Mouse (Mus musculus): ENCODE results near the gene Bfsp2.

The Bfsp2 gene

GRCm38 (mm10) chr9:103379199-103379598 lies 101.0 kb downstream of the Bfsp2 start:
- no peak for DNase-seq

DNA sequence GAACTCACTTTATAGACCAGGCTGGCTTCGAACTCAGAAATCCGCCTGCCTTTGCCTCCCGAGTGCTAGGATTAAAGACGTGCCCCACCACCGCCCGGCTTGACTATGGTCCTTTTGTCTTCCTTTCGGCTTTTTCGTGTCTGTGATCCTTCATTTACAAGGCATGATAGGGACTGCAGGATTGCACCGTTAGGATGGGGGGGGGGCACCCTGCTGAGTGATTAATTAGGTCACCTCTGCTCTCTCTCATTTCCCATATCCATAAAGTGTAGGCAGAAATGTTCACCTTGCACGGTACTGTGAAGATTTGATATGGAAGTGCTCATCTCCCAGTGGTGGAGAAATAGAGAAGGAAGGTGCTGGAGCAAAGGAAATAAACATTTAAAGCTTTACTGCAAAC lies 101.5 kb downstream of the Bfsp2 start:
- DNase-seq: no peak

- no peak for DNase-seq
Measured at GRCm38 (mm10) chr9:103376346-103377320, 103.6 kb downstream of the Bfsp2 start.
